Mouse (Mus musculus) kidney, adult 2 months (tissue): ENCODE results near the gene Nobox. TPM values are rescaled to one million over a fixed set of nuclear protein-coding genes. Genes with fewer than 3 reads are reported as not detected.

Experiments used
- DNase-seq: peaks from one replicate; pipeline ENCODE4 v3.0.0; 2021
- H3K27ac ChIP-seq: fragments of 200-500 bp; 2 replicates; pipeline ENCODE4 v1.5.1; 2012; ENCODE audit warnings: low read depth, low read length, control low read depth, inconsistent platforms; ENCODE audit not compliant: insufficient read depth
- H3K27me3 ChIP-seq: fragments of 200-500 bp; replicated peaks from 2 replicates; pipeline ENCODE4 v1.6.1; 2012; ENCODE audit warnings: mild to moderate bottlenecking, moderate library complexity, low read length, inconsistent platforms; ENCODE audit not compliant: control insufficient read depth, insufficient read depth
- H3K36me3 ChIP-seq: fragments of 200-500 bp; 2 replicates; pipeline ENCODE4 v1.6.1; 2012; ENCODE audit warnings: mild to moderate bottlenecking, moderate library complexity, low read length, inconsistent platforms; ENCODE audit not compliant: control insufficient read depth, insufficient read depth
- H3K4me1 ChIP-seq: fragments of 200-500 bp; 2 replicates; pipeline ENCODE4 v1.6.1; 2011; ENCODE audit warnings: low read length; ENCODE audit not compliant: control insufficient read depth, insufficient read depth
- H3K4me3 ChIP-seq: fragments of 200-500 bp; 2 replicates; pipeline ENCODE4 v1.5.1; 2011; ENCODE audit warnings: mild to moderate bottlenecking, low read depth, low read length, control low read depth; ENCODE audit not compliant: insufficient read depth
- CTCF ChIP-seq: fragments of 200-500 bp; conservative IDR thresholded peaks from 2 replicates; pipeline ENCODE4 v1.5.1; 2011; ENCODE audit warnings: low read depth, mild to moderate bottlenecking, control low read depth, low read length, moderate library complexity, mixed read lengths; ENCODE audit not compliant: insufficient read depth, insufficient read length
- POLR2A ChIP-seq: fragments of 200-500 bp; IDR thresholded peaks from one replicate; pipeline ENCODE4 v1.6.1; 2011; ENCODE audit warnings: low read depth, low read length, control low read depth
- WGBS: fragments of 180-500 bp; shearing (Covaris S2); methylation state at CpG from one replicate; pipeline ENCODE4 v1.1.7; 2018; 5-methylcytosine and 5-hydroxymethylcytosine counted together
- polyA plus RNA-seq: library from polyadenylated mRNA; depleted of rRNA; stranded (reverse); fragments of >200 nt; gene quantifications from 2 replicates; pipeline ENCODE4 v1.2.3, GENCODE M21; 2012; rRNA removed

Nobox gene
- polyA plus RNA-seq: 0.10 and 0.19 TPM in 2 replicates

DNA sequence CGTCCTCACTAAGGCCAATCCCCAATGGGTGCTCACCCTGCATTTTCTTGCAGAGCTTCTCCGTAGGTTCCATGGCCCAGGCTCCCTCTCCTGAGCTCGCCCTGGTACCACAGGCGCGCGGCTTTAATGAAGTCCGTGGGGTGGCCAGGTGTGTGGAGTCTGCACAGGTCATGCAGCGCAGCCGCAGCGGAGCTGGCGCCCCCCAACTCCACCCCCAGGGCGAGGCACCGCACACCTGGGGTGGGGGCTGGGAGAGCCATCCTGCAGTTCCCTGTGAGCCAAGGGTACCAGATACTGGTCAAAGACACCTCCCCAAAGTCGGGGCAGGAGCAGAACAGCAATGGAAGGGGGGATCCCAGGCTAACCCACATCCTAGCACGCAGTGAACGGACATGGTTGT lies at the start of gene Nobox:
Nobox (minus strand) TSS at position 101 of the 400 bp plus-strand sequence.
- Histone ChIP-seq H3K36me3 (no peaks in the 10 kb centered on the region), H3K4me1 (no peaks in the 10 kb centered on the region), H3K27me3 (no peaks in the 10 kb centered on the region), H3K4me3 (no peak within 1 kb of the TSS), H3K27ac (no peak within 1 kb of the TSS)
- no peak for TF ChIP-seq CTCF
- TF ChIP-seq POLR2A: no peak
- DNase-seq: no peak
- WGBS: 80% methylated on average over 16 of the region's 16 CpGs

DNA sequence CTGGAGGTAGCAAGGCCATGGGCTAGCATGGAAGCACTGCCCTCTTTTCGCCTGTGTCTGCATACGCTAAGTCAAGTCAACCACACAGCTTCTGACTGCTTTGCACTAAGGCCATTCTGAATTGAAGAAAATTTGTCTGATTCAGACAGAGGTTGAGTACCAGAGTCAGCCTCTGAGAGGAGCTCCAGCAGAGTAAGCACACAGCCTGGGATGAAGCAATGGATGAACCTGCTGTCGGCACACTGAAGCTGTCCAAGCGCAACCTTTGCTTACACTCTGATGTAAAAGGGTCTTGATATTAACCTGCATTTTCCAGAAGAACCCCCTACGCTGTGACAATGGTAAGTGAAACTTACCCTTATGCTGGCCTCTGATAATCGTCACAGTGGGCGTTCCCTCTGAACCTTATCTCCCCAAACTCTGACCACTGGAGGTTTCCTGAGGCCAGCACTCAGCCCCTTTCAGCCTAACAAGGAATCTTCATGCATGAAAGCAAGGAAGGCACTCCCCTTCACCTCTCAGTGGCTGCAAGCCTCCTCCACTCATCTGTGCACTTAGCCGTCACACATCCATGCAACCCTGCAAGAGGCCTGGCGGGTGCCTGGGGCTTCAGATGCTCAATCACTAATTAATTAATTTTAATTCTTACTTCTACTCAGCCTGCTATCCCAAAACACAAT lies 45.3 kb upstream of the Nobox start:
- Histone ChIP-seq H3K4me3 (no peak overlapping the region), H3K27me3 (no peaks in the 10 kb centered on the region), H3K4me1 (no peaks in the 10 kb centered on the region), H3K36me3 (no peaks in the 10 kb centered on the region), H3K27ac (no peak overlapping the region)
- WGBS: 72% methylated on average over 9 of the region's 9 CpGs
- TF ChIP-seq CTCF (no peak), POLR2A (no peak)
- no peak for DNase-seq

DNA sequence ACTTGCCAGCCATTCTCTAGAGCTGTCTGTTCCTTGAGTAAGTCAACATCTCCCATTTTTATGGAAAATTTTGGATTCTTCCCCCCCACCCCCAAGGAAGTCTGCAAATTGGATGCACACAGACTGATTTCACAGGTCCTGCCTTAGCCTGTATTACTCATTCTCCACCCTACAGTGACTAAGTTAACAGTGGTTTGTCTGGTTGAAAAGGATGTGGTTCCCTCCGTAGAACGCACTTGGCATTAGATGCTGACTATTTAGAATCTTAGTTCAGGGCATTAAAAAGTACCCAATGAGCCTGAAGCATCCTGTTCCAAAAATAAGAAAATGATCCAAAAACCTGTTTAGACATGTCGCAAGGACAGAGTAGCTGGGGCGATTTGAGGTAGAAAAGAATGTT lies 44.1 kb upstream of the Nobox start:
- no peak overlapping the region for H3K4me3 ChIP-seq
- no peak overlapping the region for H3K27ac ChIP-seq
- no peaks in the 10 kb centered on the region for H3K4me1 ChIP-seq
- TF ChIP-seq POLR2A (no peak), CTCF (no peak)
- 91% methylated on average over 4 of the region's 4 CpGs for WGBS
- no peak for DNase-seq
- no peaks in the 10 kb centered on the region for H3K36me3 ChIP-seq
- no peaks in the 10 kb centered on the region for H3K27me3 ChIP-seq

DNA sequence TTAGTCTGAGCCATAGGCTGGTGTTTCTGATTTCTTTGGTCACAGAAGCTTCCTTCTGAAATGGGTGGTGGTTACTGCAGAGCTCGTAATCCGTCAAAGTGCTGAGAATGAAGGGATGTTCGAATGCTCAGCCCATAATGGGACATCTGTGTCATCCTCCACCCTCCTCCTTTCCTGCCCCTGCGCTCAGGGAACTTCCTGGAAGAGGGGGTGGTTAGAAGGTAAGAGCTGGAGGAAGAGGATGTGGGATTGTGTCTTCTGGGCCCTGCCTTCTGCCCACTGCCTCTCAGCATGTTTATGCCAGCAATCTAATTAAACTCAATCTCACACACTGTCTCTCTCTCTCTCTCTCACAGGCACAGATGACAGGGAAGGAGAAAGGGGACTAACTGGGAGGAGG lies 39.7 kb upstream of the Nobox start:
- Histone ChIP-seq H3K27ac (no peak overlapping the region), H3K27me3 (no peaks in the 10 kb centered on the region), H3K4me3 (no peak overlapping the region), H3K36me3 (no peaks in the 10 kb centered on the region), H3K4me1 (no peaks in the 10 kb centered on the region)
- no peak for TF ChIP-seq CTCF
- TF ChIP-seq POLR2A: no peak
- 66% methylated on average over 4 of the region's 4 CpGs for WGBS
- no peak for DNase-seq

DNA sequence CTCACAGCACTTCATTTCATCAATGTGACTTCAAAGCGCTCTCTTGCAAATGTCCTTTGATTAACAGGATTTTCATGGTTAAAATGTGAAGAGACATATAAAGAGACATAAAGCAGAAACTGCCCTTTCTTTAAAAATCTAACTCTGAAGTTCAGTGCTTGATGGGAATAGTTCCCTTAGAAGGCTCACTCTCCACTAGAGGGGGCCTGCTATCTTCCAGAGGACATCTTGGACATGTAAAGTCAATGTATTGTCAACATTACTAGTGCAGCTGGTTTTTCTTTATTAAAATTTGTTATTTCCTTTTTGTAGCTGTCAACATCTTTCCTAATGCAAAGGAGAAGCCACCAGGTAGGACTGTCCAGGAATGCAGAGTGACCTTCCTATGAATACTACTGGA lies 38.3 kb upstream of the Nobox start:
- Histone ChIP-seq H3K27ac (no peak overlapping the region), H3K4me3 (no peak overlapping the region), H3K27me3 (no peaks in the 10 kb centered on the region), H3K4me1 (no peaks in the 10 kb centered on the region), H3K36me3 (no peaks in the 10 kb centered on the region; the same call in 1 of the 2 replicates)
- DNase-seq: no peak
- WGBS: 92% methylated on average over 1 of the region's 1 CpGs
- TF ChIP-seq POLR2A (no peak), CTCF (no peak)

DNA sequence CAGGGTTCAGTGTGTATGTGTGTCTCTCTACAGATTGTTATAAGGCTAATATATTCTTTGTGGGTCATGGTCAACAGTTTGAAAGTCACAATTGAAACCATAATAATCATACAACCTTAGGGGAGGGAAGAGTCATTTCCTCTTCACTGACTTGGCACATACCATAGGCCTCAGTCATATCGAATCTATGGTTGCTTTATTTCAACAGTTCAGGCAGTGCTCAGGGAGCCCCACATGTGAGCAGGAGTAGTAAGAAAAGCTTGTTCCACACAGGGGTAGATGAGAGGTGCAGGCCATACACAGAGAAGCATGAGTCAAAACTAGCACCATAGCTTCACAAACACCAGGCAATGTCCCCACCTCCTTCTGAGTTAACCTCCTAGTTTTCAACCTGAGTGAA lies 33.7 kb upstream of the Nobox start:
- WGBS: 54% methylated on average over 1 of the region's 1 CpGs
- Histone ChIP-seq H3K4me3 (no peak overlapping the region), H3K27ac (no peak overlapping the region), H3K4me1 (no peaks in the 10 kb centered on the region), H3K36me3 (no peaks in the 10 kb centered on the region; the same call in 1 of the 2 replicates), H3K27me3 (no peaks in the 10 kb centered on the region)
- DNase-seq: no peak
- TF ChIP-seq CTCF (no peak), POLR2A (no peak)

DNA sequence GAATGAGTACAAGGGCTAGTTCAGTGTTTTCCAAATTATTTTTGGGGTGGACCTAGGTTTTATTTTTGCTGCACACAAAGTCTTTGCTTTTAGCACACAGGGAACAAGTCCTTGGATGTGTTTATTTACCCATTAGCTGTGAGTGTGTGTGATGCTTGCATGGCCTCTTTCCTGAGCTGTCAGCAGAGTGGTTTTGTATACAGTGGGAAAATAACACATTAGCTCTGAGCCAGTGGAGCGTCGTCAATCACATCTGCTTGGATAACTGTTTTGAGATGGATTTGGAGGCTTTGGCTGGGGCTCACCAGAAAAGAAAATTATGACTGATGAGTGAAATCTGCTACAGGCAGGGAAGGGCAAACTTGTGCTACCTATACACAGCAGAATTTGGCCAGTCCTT lies 33.0 kb upstream of the Nobox start:
- Histone ChIP-seq H3K27ac (no peak overlapping the region), H3K4me1 (no peaks in the 10 kb centered on the region), H3K4me3 (no peak overlapping the region), H3K27me3 (no peaks in the 10 kb centered on the region), H3K36me3 (no peaks in the 10 kb centered on the region; the same call in 1 of the 2 replicates)
- TF ChIP-seq POLR2A (no peak), CTCF (no peak)
- no peak for DNase-seq
- 80% methylated on average over 2 of the region's 2 CpGs for WGBS

DNA sequence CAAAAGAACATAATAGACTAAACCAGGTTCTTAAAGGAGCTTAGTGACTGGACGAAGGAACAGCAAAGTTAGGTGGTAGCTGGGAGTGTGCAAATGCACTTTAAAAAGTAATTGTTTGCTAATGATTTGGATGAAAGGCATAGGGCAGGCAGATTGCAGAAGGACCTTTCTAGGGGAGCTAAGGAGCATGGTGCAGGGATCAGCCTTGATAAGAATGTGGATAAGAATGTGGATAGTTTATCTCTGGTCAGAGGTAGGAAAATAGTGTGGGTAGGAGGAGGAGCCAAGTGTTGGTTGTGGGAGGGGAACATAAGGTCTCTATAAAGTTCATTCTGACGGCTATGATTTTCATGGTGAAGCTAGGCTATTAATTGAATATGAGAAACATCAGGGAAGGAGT lies 29.4 kb upstream of the Nobox start:
- Histone ChIP-seq H3K36me3 (no peaks in the 10 kb centered on the region; the same call in 1 of the 2 replicates), H3K4me3 (no peak overlapping the region), H3K27me3 (no peaks in the 10 kb centered on the region), H3K27ac (no peak overlapping the region), H3K4me1 (no peaks in the 10 kb centered on the region)
- no peak for TF ChIP-seq POLR2A
- TF ChIP-seq CTCF: no peak
- 67% methylated on average over 2 of the region's 2 CpGs for WGBS
- DNase-seq: no peak
